Mouse (Mus musculus): ENCODE measurements at regions not wholly inside any gene's neighbourhood (a gene's known extent, or its start where the extent isn't known, plus 50 kb on each side); places are given as distances from the start of the nearest gene placed in this dataset.

- H3K4me1 ChIP-seq (replicated peaks; ENCODE audit: control insufficient read depth in 2 of 2, insufficient read depth in 2 of 2, low read length in 1 of 2), result peaks cover 0 to 13% of the 10 kb centered on the region in 2 experiments; a peak in 2 of 4 replicates
- H3K9ac ChIP-seq (replicated peaks), result no peak overlapping the region
- no peaks in the 10 kb centered on the region for H3K9me3 ChIP-seq (ENCODE audit: control insufficient read depth, low read length)
- H3K4me2 ChIP-seq (ENCODE audit: low read depth), result no peak overlapping the region
- no peak overlapping the region for H3K4me3 ChIP-seq (ENCODE audit: insufficient read depth in 1 of 2, low read depth in 2 of 2, low read length in 2 of 2)
- H3K27me3 ChIP-seq (ENCODE audit: control insufficient read depth, insufficient read depth, low read length), result no peaks in the 10 kb centered on the region
- 74% methylated on average over 6 of the region's 6 CpGs for WGBS (ENCODE audit: insufficient replicate concordance)
- TF ChIP-seq EP300 (IDR thresholded peaks at IDR 0.05; ENCODE audit: low read depth) (no peak), CTCF (IDR thresholded peaks at IDR 0.05; ENCODE audit: low read depth) (no peak)
- no peak for ATAC-seq (ENCODE audit: insufficient read depth)
- no peak overlapping the region for H3K27ac ChIP-seq
- no peak for DNase-seq (ENCODE audit: low read depth in 3 of 3, low spot score in 3 of 3)
- H3K36me3 ChIP-seq (replicated peaks; ENCODE audit: control insufficient read depth, insufficient read depth, low read depth), result no peaks in the 10 kb centered on the region
Measured at GRCm38 (mm10) chr15:96755951-96756350, 56.4 kb upstream of the Slc38a2 start.

DNA sequence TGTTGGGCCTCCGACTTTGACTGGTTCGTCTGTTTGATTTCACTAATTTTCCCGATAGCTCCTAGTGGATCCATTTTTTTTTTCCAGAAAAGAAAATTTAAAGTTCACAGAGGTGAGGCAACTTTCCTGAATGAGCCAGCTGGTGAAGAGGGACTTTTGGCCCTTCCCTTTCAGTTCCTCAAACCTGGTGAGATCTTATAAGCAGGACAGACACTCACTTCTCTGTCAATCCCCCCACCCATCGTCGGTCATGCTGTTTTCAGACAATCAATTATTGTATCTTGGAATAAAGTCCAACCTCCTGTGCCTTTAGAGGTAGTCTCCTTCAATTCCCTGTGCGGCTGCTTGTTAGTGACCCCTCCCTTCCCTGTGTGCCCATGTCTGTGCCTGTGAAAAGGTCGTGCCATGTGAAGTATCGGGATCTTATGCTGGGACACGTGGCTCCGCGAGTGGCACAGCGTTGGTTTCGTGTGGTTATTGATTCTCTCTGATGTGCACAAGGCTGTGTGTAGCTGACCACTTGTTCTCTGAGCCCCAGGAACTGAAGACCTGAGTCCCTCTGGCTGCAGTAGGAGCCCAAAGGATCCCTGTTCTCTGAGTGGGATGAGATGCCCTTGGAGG lies 55.9 kb upstream of the Slc38a2 start:
- H3K9me3 ChIP-seq (ENCODE audit: control insufficient read depth, low read length), result no peaks in the 10 kb centered on the region
- H3K36me3 ChIP-seq (replicated peaks; ENCODE audit: control insufficient read depth, insufficient read depth, low read depth), result no peaks in the 10 kb centered on the region
- H3K27me3 ChIP-seq (ENCODE audit: control insufficient read depth, insufficient read depth, low read length), result no peaks in the 10 kb centered on the region
- no peak overlapping the region for H3K9ac ChIP-seq (replicated peaks)
- ATAC-seq (ENCODE audit: insufficient read depth), result no peak
- WGBS (ENCODE audit: insufficient replicate concordance), result 73% methylated on average over 13 of the region's 13 CpGs
- no peak overlapping the region for H3K4me2 ChIP-seq (ENCODE audit: low read depth)
- no peak for DNase-seq (ENCODE audit: low read depth in 3 of 3, low spot score in 3 of 3)
- peaks cover 0 to 13% of the 10 kb centered on the region in 2 experiments; a peak in 2 of 4 replicates for H3K4me1 ChIP-seq (replicated peaks; ENCODE audit: control insufficient read depth in 2 of 2, insufficient read depth in 2 of 2, low read length in 1 of 2)
- TF ChIP-seq EP300 (IDR thresholded peaks at IDR 0.05; ENCODE audit: low read depth) (no peak), CTCF (IDR thresholded peaks at IDR 0.05; ENCODE audit: low read depth) (no peak)
- no peak overlapping the region for H3K27ac ChIP-seq
- no peak overlapping the region for H3K4me3 ChIP-seq (ENCODE audit: insufficient read depth in 1 of 2, low read depth in 2 of 2, low read length in 2 of 2)

GRCm38 (mm10) chr15:96754079-96754478 lies 54.5 kb upstream of the Slc38a2 start:
- ATAC-seq (ENCODE audit: insufficient read depth), result no peak
- 69% methylated on average over 5 of the region's 5 CpGs for WGBS (ENCODE audit: insufficient replicate concordance)

GRCm38 (mm10) chr15:96752719-96753118 lies 53.2 kb upstream of the Slc38a2 start:
- no peak overlapping the region for H3K9ac ChIP-seq (replicated peaks)
- H3K27me3 ChIP-seq (ENCODE audit: control insufficient read depth, insufficient read depth, low read length), result no peaks in the 10 kb centered on the region
- H3K4me1 ChIP-seq (replicated peaks; ENCODE audit: control insufficient read depth in 2 of 2, insufficient read depth in 2 of 2, low read length in 1 of 2), result peaks cover 0 to 5% of the 10 kb centered on the region in 2 experiments; a peak in 2 of 4 replicates
- no peaks in the 10 kb centered on the region for H3K9me3 ChIP-seq (ENCODE audit: control insufficient read depth, low read length)
- ATAC-seq (ENCODE audit: insufficient read depth) (no peak), DNase-seq (ENCODE audit: low read depth in 3 of 3, low spot score in 3 of 3) (no peak)
- no peaks in the 10 kb centered on the region for H3K36me3 ChIP-seq (replicated peaks; ENCODE audit: control insufficient read depth, insufficient read depth, low read depth)
- 49% methylated on average over 8 of the region's 8 CpGs for WGBS (ENCODE audit: insufficient replicate concordance)
- no peak overlapping the region for H3K4me3 ChIP-seq (ENCODE audit: insufficient read depth in 1 of 2, low read depth in 2 of 2, low read length in 2 of 2)
- TF ChIP-seq CTCF (IDR thresholded peaks at IDR 0.05; ENCODE audit: low read depth), result no peak
- no peak for TF ChIP-seq EP300 (IDR thresholded peaks at IDR 0.05; ENCODE audit: low read depth)
- H3K27ac ChIP-seq, result no peak overlapping the region
- no peak overlapping the region for H3K4me2 ChIP-seq (ENCODE audit: low read depth)

More at GRCm38 (mm10) chr15:96754079-96754478, 54.5 kb upstream of the Slc38a2 start:
- H3K27ac ChIP-seq, result no peak overlapping the region
- TF ChIP-seq CTCF (IDR thresholded peaks at IDR 0.05; ENCODE audit: low read depth) (no peak), EP300 (IDR thresholded peaks at IDR 0.05; ENCODE audit: low read depth) (no peak)
- H3K9ac ChIP-seq (replicated peaks), result no peak overlapping the region
- H3K4me2 ChIP-seq (ENCODE audit: low read depth), result no peak overlapping the region
- H3K4me3 ChIP-seq (ENCODE audit: insufficient read depth in 1 of 2, low read depth in 2 of 2, low read length in 2 of 2), result no peak overlapping the region
- H3K36me3 ChIP-seq (replicated peaks; ENCODE audit: control insufficient read depth, insufficient read depth, low read depth), result no peaks in the 10 kb centered on the region
- H3K9me3 ChIP-seq (ENCODE audit: control insufficient read depth, low read length), result no peaks in the 10 kb centered on the region
- H3K27me3 ChIP-seq (ENCODE audit: control insufficient read depth, insufficient read depth, low read length), result no peaks in the 10 kb centered on the region
- H3K4me1 ChIP-seq (replicated peaks; ENCODE audit: control insufficient read depth in 2 of 2, insufficient read depth in 2 of 2, low read length in 1 of 2), result peaks cover 0 to 13% of the 10 kb centered on the region in 2 experiments; a peak in 2 of 4 replicates
- DNase-seq (ENCODE audit: low read depth in 3 of 3, low spot score in 3 of 3), result no peak

GRCm38 (mm10) chr15:96752062-96752358 lies 52.5 kb upstream of the Slc38a2 start:
- peaks cover 0 to 3% of the 10 kb centered on the region in 2 experiments; a peak in 2 of 4 replicates for H3K4me1 ChIP-seq (replicated peaks; ENCODE audit: control insufficient read depth in 2 of 2, insufficient read depth in 2 of 2, low read length in 1 of 2)
- DNase-seq (ENCODE audit: low read depth in 3 of 3, low spot score in 3 of 3) (no peak), ATAC-seq (ENCODE audit: insufficient read depth) (no peak)
- no peaks in the 10 kb centered on the region for H3K36me3 ChIP-seq (replicated peaks; ENCODE audit: control insufficient read depth, insufficient read depth, low read depth)
- no peak for TF ChIP-seq EP300 (IDR thresholded peaks at IDR 0.05; ENCODE audit: low read depth)
- TF ChIP-seq CTCF (IDR thresholded peaks at IDR 0.05; ENCODE audit: low read depth), result no peak
- no peak overlapping the region for H3K9ac ChIP-seq (replicated peaks)
- H3K4me2 ChIP-seq (ENCODE audit: low read depth), result no peak overlapping the region
- no peaks in the 10 kb centered on the region for H3K9me3 ChIP-seq (ENCODE audit: control insufficient read depth, low read length)
- no peak overlapping the region for H3K4me3 ChIP-seq (ENCODE audit: insufficient read depth in 1 of 2, low read depth in 2 of 2, low read length in 2 of 2)
- H3K27me3 ChIP-seq (ENCODE audit: control insufficient read depth, insufficient read depth, low read length), result no peaks in the 10 kb centered on the region
- H3K27ac ChIP-seq, result no peak overlapping the region
- WGBS (ENCODE audit: insufficient replicate concordance), result 11% methylated on average over 3 of the region's 3 CpGs

Measured in liver, embryonic 14.5 days (tissue).